Comparison of ENCODE assay signal across 9 mouse cellular contexts in the genomic region with DNA sequence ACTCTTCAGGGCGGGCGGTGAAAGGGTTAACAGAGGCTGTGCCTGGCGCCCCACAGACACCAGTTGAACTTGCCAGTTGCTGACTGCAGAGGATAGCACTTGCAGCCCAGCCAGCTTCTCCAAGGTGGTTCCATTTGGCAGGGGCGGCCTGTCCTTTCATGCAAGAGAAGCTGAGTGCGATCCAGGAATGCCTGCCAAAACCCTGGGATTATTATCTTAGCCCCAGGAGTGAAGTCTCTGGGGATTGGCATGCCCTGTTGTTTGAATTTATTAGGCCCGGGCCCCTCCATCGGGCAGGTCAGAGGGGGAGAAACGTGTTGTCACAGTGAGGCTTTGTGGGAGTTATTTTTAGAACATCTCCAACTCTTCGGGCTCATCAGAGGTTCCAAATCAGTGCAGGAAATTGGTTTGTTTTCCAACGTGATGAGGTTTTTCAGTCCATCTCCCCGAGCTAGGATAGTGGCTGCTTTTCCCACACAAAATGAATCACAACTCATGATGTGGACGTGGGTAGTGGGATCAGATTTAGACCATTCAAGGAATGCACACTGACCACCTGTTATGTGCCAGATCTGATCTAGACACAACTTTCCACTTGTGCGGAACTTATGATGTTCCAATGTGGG.
DNase-seq lines count a peak whose midpoint lies in the region; ATAC-seq and TF ChIP-seq lines count a peak whose summit lies in the region.
"Had no signal": no experiment of that assay in that cellular context is flagged by ENCODE, and none has a peak within 500 bp of the region (broad histone marks: within the 10 kb centered on the region; RNA-seq: fewer than 3 reads in every experiment).

No protein-coding gene starts in this region.

- WGBS in limb, embryonic 13.5 days, result 34% methylated on average over 13 of the region's 13 CpGs
- WGBS in limb, embryonic 10.5 days, result 42% methylated on average over 13 of the region's 13 CpGs
- WGBS in neural tube, embryonic 15.5 days, result 39% methylated on average over 13 of the region's 13 CpGs

- no peaks in the 10 kb centered on the region for H3K9me3 ChIP-seq in limb, embryonic 13.5 days
- no peaks in the 10 kb centered on the region for H3K9me3 ChIP-seq in limb, embryonic 10.5 days (replicated peaks)
- no peaks in the 10 kb centered on the region for H3K9me3 ChIP-seq in neural tube, embryonic 15.5 days (replicated peaks)
- H3K9me3 ChIP-seq: midbrain, embryonic 12.5 days had no signal

- H3K27ac ChIP-seq in limb, embryonic 13.5 days, result no peak overlapping the region
- H3K27ac ChIP-seq in limb, embryonic 10.5 days, result no peak overlapping the region
- H3K27ac ChIP-seq in gastrocnemius, adult 2 months, result peak overlapping the region; percentile 41; the same call in 1 of the 2 replicates
- peak overlapping the region; percentile 9; the same call in 1 of the 2 replicates for H3K27ac ChIP-seq in neural tube, embryonic 15.5 days (replicated peaks)
- H3K27ac ChIP-seq: midbrain, embryonic 12.5 days had no signal

- peaks cover 14% of the 10 kb centered on the region for H3K27me3 ChIP-seq in limb, embryonic 13.5 days
- peaks cover 29% of the 10 kb centered on the region for H3K27me3 ChIP-seq in limb, embryonic 10.5 days (ENCODE audit: low read depth, poor library complexity, severe bottlenecking)
- H3K27me3 ChIP-seq in neural tube, embryonic 15.5 days (replicated peaks), result no peaks in the 10 kb centered on the region; the same call in 1 of the 2 replicates

- ATAC-seq in limb, embryonic 13.5 days (ENCODE audit: low FRiP score, low read depth), result peak; percentile 65; the same call in 1 of the 2 replicates
- 0 out of 2 replicates have a peak, but pooled peaks have one; percentile 51 for ATAC-seq in neural tube, embryonic 15.5 days (ENCODE audit: low FRiP score)
- ATAC-seq in granulocyte monocyte progenitor cell, adult 5-6 weeks (replicated peaks; ENCODE audit: poor library complexity, severe bottlenecking), result no peak

- H3K4me3 ChIP-seq in limb, embryonic 13.5 days, result no peak overlapping the region
- H3K4me3 ChIP-seq in limb, embryonic 10.5 days, result no peak overlapping the region
- H3K4me3 ChIP-seq in gastrocnemius, adult 2 months, result peak overlapping the region; percentile 44
- no peak overlapping the region for H3K4me3 ChIP-seq in neural tube, embryonic 15.5 days (replicated peaks)
- H3K4me3 ChIP-seq: midbrain, embryonic 12.5 days had no signal

- H3K4me1 ChIP-seq in limb, embryonic 13.5 days, result peaks cover 32% of the 10 kb centered on the region
- peaks cover 37% of the 10 kb centered on the region for H3K4me1 ChIP-seq in limb, embryonic 10.5 days
- H3K4me1 ChIP-seq in neural tube, embryonic 15.5 days, result peaks cover 35% of the 10 kb centered on the region

- no peaks in the 10 kb centered on the region for H3K36me3 ChIP-seq in limb, embryonic 13.5 days
- H3K36me3 ChIP-seq in limb, embryonic 10.5 days, result no peaks in the 10 kb centered on the region
- no peaks in the 10 kb centered on the region for H3K36me3 ChIP-seq in neural tube, embryonic 15.5 days
- H3K36me3 ChIP-seq: midbrain, embryonic 12.5 days had no signal

- H3K4me2 ChIP-seq in limb, embryonic 13.5 days (replicated peaks), result no peak overlapping the region
- H3K4me2 ChIP-seq in neural tube, embryonic 15.5 days, result no peak overlapping the region
- H3K4me2 ChIP-seq: midbrain, embryonic 12.5 days had no signal

- DNase-seq in limb, embryonic 10.5 days (ENCODE audit: low spot score), result no peak
- DNase-seq in cerebellum, adult 11-12 months, result peak; percentile 89
- DNase-seq in gastrocnemius, adult 2 months, result peak; percentile 90
- peak; percentile 37 for DNase-seq in kidney, postnatal 10 days
- DNase-seq in thymus, postnatal 25 days, result no peak

- intact Hi-C loops in gastrocnemius, adult 2 months (cut with DNase I), result loop anchor here (5.0 kb wide), 1 partner anchor 252 kb away; no protein-coding TSS in a partner anchor

- no peak for TF ChIP-seq CTCF in gastrocnemius, adult 2 months (IDR thresholded peaks at IDR 0.05)

- H3K9ac ChIP-seq in limb, embryonic 13.5 days, result no peak overlapping the region
- no peak overlapping the region for H3K9ac ChIP-seq in neural tube, embryonic 15.5 days (replicated peaks)
- H3K9ac ChIP-seq: midbrain, embryonic 12.5 days had no signal

Comparison
In these comparisons a context has a peak if more than half of its experiments do, and no peak if none do; other contexts are left out.
1. H3K27ac ChIP-seq: peak in gastrocnemius, adult 2 months (single experiment) and neural tube, embryonic 15.5 days (single experiment); none in limb, embryonic 13.5 days (single experiment) and limb, embryonic 10.5 days (single experiment).
2. DNase-seq: peak in cerebellum, adult 11-12 months (single experiment), gastrocnemius, adult 2 months (single experiment) and kidney, postnatal 10 days (single experiment); none in limb, embryonic 10.5 days (single experiment) and thymus, postnatal 25 days (single experiment).